Mouse (Mus musculus) heart, postnatal 0 days (tissue): ENCODE data around the gene Sephs2.

Source experiments
- CTCF ChIP-seq: IDR thresholded peaks from 2 replicates; pipeline ENCODE4 v1.5.1; 2016; ENCODE audit warnings: antibody characterized with exemption, control low read depth, low read depth
- EP300 ChIP-seq: IDR thresholded peaks from 2 replicates; pipeline ENCODE4 v1.6.1; 2016; ENCODE audit warnings: antibody characterized with exemption, low read depth

DNA sequence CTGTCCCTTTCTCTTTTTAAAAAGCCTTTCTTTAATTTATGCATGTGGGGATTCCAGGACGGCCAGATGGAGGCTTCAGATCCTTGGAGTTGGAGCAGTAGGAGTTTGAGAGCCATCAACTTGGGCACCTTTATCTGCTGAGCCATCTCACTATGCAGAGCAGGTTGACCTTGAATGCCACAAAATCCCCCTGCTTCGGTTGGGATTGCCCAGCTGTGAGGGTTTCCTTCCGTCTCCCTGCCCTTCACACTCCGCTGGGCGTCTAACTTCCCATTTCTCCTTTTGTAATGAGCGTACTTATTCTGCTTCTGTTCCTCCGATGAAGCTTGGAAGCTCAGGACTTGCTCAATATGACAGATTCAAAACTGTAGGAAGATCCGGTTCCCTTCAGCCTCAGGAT, 16.3 kb upstream of the Sephs2 start:
- TF ChIP-seq EP300 (no peak), CTCF (no peak)
